Mouse (Mus musculus) ES-E14 (cell line): ENCODE results near the gene Fam20a. TPM values are rescaled to one million over a fixed set of nuclear protein-coding genes. Genes with fewer than 3 reads are reported as not detected.

Experiments used
- DNase-seq: peaks from one replicate; pipeline ENCODE4 v3.0.0-alpha.2; 2013; ENCODE audit warnings: low read depth, low spot score
- H3K27ac ChIP-seq: 2 replicates; pipeline ENCODE4 v1.5.1; 2012; ENCODE audit warnings: low read depth, mild to moderate bottlenecking, low read length, moderate library complexity, mixed read lengths; ENCODE audit not compliant: poor library complexity, insufficient read depth, severe bottlenecking
- H3K36me3 ChIP-seq: 2 replicates; pipeline ENCODE4 v1.6.1; 2012; ENCODE audit warnings: mild to moderate bottlenecking, low read length, moderate library complexity, mixed read lengths; ENCODE audit not compliant: control insufficient read depth, poor library complexity, insufficient read depth, severe bottlenecking
- H3K4me1 ChIP-seq, 2 experiments: fragments of 150-350 bp in 1 of 2; sonication (generic) in 1 of 2; 2 replicates each; pipeline ENCODE4 v1.6.1; 2012; ENCODE audit warnings: low read length in 2 of 2, mild to moderate bottlenecking in 1 of 2, mixed read lengths in 1 of 2; ENCODE audit not compliant: control insufficient read depth in 2 of 2, insufficient read depth in 2 of 2, poor library complexity in 1 of 2
- H3K4me3 ChIP-seq, 2 experiments: fragments of 150-350 bp in 1 of 2; sonication (generic) in 1 of 2; 2 replicates each; pipeline ENCODE4 v1.5.1; 2012; ENCODE audit warnings: low read length in 2 of 2, low read depth in 1 of 2, mild to moderate bottlenecking in 1 of 2, mixed read lengths in 1 of 2; ENCODE audit not compliant: insufficient read depth in 1 of 2, poor library complexity in 1 of 2, severe bottlenecking in 1 of 2
- H3K9ac ChIP-seq: 2 replicates; pipeline ENCODE4 v1.6.1; 2012; ENCODE audit warnings: low read depth, mild to moderate bottlenecking, low read length, mixed read lengths; ENCODE audit not compliant: poor library complexity, insufficient read depth, severe bottlenecking
- H3K9me3 ChIP-seq: fragments of 150-350 bp; sonication (generic); 2 replicates; pipeline ENCODE4 v1.6.1; 2012; ENCODE audit warnings: low read depth, mild to moderate bottlenecking, low read length; ENCODE audit not compliant: control insufficient read depth, insufficient read depth
- CHD2 ChIP-seq: IDR thresholded peaks from 2 replicates; pipeline ENCODE4 v1.6.1; 2014; ENCODE audit warnings: mild to moderate bottlenecking, low read depth, low read length, inconsistent platforms
- HCFC1 ChIP-seq: IDR thresholded peaks from 2 replicates; pipeline ENCODE4 v1.6.1; 2012; ENCODE audit warnings: low read length, inconsistent platforms, borderline replicate concordance; ENCODE audit not compliant: insufficient read depth
- MAFK ChIP-seq: IDR thresholded peaks from 2 replicates; pipeline ENCODE4 v1.6.1; 2014; ENCODE audit warnings: mild to moderate bottlenecking, low read depth, low read length, inconsistent platforms; ENCODE audit not compliant: insufficient read depth
- ZC3H11A ChIP-seq: IDR thresholded peaks from 2 replicates; pipeline ENCODE4 v1.6.1; 2012; ENCODE audit warnings: low read depth, mild to moderate bottlenecking, inconsistent platforms, low read length, borderline replicate concordance
- ZNF384 ChIP-seq: IDR thresholded peaks from 2 replicates; pipeline ENCODE4 v1.6.1; 2012; ENCODE audit warnings: low read depth, low read length, inconsistent platforms
- in situ Hi-C, 2 experiments: fragments of 600-800 bp; cut with MboI; formaldehyde crosslinking; loops; one replicate each; pipeline ENCODE4 v1.15.1; 2025; ENCODE audit warnings: low sequenced_read_pairs in 2 of 2, inconsistent platforms in 1 of 2; ENCODE audit not compliant: unreplicated experiment in 2 of 2
- total RNA-seq: library from RNA; depleted of rRNA; stranded (reverse); fragments of 300-350 nt; gene quantifications from 2 replicates; pipeline ENCODE4 v1.2.3, GENCODE M21; 2012

Fam20a gene
- total RNA-seq, 1 experiment = 0.45 TPM

DNA sequence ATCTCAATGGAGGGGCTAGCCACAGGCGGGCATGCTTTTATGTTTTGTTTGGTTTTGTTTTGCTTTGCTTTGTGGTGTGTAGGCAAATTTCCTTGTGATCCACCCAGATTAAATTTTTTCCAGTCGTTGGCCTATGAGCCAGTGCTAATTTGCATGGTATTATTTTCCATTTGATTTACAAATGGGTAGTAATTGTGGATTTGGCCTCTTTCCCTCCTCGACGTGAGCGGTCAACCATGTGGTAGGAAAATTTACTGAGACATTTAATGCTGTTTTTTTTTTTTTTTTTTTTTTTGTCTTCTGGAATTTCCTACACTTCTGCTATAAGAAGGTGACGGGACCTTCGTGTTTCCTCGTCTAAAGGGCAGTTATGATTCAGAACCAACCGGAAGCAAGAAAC is 18.2 kb downstream of the Fam20a start:
- no peaks in the 10 kb centered on the region for H3K36me3 ChIP-seq
- no peak overlapping the region for H3K27ac ChIP-seq
- no peaks in the 10 kb centered on the region for H3K4me1 ChIP-seq
- TF ChIP-seq MAFK (no peak), HCFC1 (no peak), CHD2 (no peak), ZNF384 (no peak)
- no peak for DNase-seq
- in situ Hi-C loops = no loop called here
- H3K4me3 ChIP-seq = no peak overlapping the region
- no peak overlapping the region for H3K9ac ChIP-seq
- H3K9me3 ChIP-seq = no peaks in the 10 kb centered on the region

DNA sequence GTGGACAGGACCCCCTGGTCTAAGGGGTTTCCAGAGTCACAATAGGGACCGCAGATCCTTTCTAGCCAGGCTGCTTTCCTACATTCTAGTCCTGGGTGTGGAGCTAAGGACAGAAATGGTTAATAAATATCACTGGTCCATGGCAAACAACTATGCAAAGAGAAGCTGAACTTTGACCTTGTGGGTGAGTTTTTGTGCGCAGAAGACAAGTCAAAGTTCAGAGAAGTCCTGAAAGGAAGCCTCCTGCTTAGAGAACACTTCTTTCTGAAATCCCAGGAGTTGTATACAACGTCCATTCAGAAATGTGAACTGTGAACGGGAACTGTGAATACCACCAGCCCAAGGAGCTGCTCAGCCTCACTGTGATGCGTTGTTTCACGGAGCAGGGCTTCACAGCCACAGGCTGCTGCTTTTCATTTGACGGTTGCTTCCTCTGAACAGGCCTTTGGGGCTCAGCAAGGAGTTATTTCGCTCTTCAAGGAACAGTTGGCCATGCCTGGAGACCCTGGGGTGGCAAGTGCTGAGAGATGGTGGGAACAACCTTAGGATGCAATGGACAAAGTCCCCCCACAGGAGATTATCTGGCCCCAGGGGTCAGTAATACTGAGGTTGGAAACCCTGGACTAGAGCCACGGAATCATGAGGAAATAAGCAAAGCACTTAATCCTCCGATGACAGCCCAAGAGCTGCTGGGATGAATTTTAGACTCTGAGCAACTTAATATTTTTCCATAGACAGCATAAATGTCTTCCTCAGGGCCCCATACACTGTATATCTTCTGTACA is 19.9 kb downstream of the Fam20a start:
- H3K9me3 ChIP-seq = no peaks in the 10 kb centered on the region
- no peaks in the 10 kb centered on the region for H3K4me1 ChIP-seq
- DNase-seq = no peak
- H3K4me3 ChIP-seq = no peak overlapping the region
- no peak overlapping the region for H3K9ac ChIP-seq
- TF ChIP-seq ZC3H11A (no peak), MAFK (no peak), CHD2 (no peak), ZNF384 (no peak), HCFC1 (no peak)
- H3K27ac ChIP-seq = no peak overlapping the region
- no peaks in the 10 kb centered on the region for H3K36me3 ChIP-seq
- in situ Hi-C loops = no loop called here

DNA sequence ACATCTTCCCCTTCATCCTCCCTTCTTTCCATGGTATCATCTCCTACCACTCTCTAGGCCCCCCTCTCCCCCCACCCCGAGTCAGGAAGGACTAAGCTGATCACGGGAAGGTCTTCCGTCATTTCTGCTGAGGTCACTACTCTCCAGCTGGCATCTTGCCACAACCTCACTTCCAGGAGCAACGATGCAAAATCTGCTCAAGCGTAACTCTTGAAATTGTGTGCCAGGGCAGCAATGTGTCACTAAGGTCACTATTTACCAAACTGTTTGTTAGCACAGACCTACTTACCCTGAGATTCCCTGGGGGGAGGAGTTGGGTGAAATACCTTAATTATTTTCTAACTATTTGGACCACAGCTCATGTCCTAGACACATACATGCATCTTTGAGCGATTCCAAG is 21.3 kb downstream of the Fam20a start:
- Histone ChIP-seq H3K4me1 (no peaks in the 10 kb centered on the region), H3K36me3 (no peaks in the 10 kb centered on the region), H3K9ac (no peak overlapping the region), H3K4me3 (no peak overlapping the region), H3K27ac (no peak overlapping the region), H3K9me3 (no peaks in the 10 kb centered on the region)
- TF ChIP-seq ZNF384 = no peak
- no peak for TF ChIP-seq MAFK
- no peak for TF ChIP-seq ZC3H11A
- no peak for TF ChIP-seq CHD2
- TF ChIP-seq HCFC1 = no peak
- in situ Hi-C loops = no loop called here
- no peak for DNase-seq

GRCm38 (mm10) chr11:109699784-109700183 is 22.3 kb downstream of the Fam20a start:
- no peak overlapping the region for H3K9ac ChIP-seq
- no peaks in the 10 kb centered on the region for H3K9me3 ChIP-seq
- H3K4me1 ChIP-seq = no peaks in the 10 kb centered on the region
- H3K36me3 ChIP-seq = no peaks in the 10 kb centered on the region
- H3K4me3 ChIP-seq = no peak overlapping the region
- no peak for DNase-seq
- in situ Hi-C loops = no loop called here
- TF ChIP-seq MAFK = no peak
- TF ChIP-seq ZNF384 = no peak
- no peak for TF ChIP-seq CHD2
- TF ChIP-seq HCFC1 = no peak
- no peak for TF ChIP-seq ZC3H11A
- H3K27ac ChIP-seq = no peak overlapping the region

DNA sequence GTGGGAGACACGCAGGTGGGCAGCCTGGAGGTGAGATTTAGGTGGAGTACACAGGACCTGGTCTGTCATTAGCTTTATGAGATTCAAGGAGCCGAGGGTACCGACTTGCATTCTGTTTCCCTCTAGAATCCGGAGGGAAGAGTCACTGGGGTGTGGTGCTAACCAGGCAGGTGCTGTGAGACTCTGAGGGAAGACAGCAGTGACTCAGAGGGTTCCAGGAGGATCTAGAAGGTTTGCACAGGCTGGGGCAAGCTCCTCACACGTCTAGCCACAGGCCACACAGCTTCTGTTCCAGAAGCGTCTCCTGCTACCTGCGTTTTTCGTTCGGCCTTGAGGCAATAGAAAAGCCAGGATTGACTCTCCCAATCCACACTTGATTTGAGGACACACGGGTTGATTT is 23.3 kb downstream of the Fam20a start:
- no peak for TF ChIP-seq ZC3H11A
- no peak overlapping the region for H3K27ac ChIP-seq
- no peak overlapping the region for H3K4me3 ChIP-seq
- no peaks in the 10 kb centered on the region for H3K9me3 ChIP-seq
- in situ Hi-C loops = no loop called here
- H3K4me1 ChIP-seq = no peaks in the 10 kb centered on the region
- H3K36me3 ChIP-seq = no peaks in the 10 kb centered on the region
- no peak for DNase-seq
- H3K9ac ChIP-seq = no peak overlapping the region
